Comparison of ENCODE assay signal across 1 mouse cellular context in the genomic region with DNA sequence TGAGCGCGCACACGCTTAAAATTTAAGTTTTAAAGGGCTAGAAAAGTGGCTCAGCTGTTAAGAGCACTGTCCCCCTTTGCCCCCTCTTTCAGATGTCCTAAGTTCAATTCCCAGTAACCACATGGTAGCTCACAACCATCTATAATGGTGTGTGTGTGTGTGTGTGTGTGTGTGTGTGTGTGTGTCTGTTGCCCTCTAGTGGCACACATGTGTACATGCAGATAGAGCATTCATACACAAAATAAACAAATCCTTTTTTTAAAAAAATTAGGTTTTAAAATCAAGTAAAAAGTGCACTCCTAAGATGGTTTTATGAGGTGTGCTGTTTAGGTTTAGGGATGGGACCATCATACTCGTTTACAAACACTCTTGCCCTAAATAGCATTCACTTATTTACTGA.
TF ChIP-seq lines count a peak whose summit lies in the region.

No protein-coding gene starts in this region.

TF ChIP-seq in CH12.LX, 34 proteins besides CTCF, POLR2A, EP300 and RAD21 (continued from another document):
- TF ChIP-seq SMC3 (IDR thresholded peaks at IDR 0.05; ENCODE audit: low read depth, low read length) (peak; percentile 74), BHLHE40 (IDR thresholded peaks at IDR 0.05; ENCODE audit: low read depth, low read length) (no peak), KAT2A (IDR thresholded peaks at IDR 0.05; ENCODE audit: insufficient replicate concordance, low read length) (no peak)
TF ChIP-seq in CH12.LX: peak in this region for 2.
